Mouse (Mus musculus) heart, embryonic 14.5 days (tissue): Measurements from ENCODE around the gene Fosl1. TPM values are rescaled to one million over a fixed set of nuclear protein-coding genes. Genes with fewer than 3 reads are reported as not detected.

Source experiments
- ATAC-seq: fragments of 200-750 bp; cut with Nextera tagmentation; 2 replicates; pipeline ENCODE4 v1.8.0; 2017; ENCODE audit warnings: low read depth, moderate TSS enrichment; ENCODE audit not compliant: insufficient number of reproducible peaks, insufficient read depth, low FRiP score
- H3K27ac ChIP-seq, 2 experiments: fragments of 200-500 bp in 1 of 2; fragments of 300-500 bp in 1 of 2; sonication (generic) in 1 of 2; replicated peaks in 1 of 2; 2 replicates each; pipeline ENCODE4 v1.5.1; 2012 to 2014; ENCODE audit warnings: low read depth in 2 of 2, low read length in 2 of 2, control low read depth in 1 of 2, mild to moderate bottlenecking in 1 of 2, mixed read lengths in 1 of 2; ENCODE audit not compliant: control insufficient read depth in 1 of 2, insufficient read depth in 1 of 2
- H3K27me3 ChIP-seq: fragments of 300-500 bp; sonication (generic); 2 replicates; pipeline ENCODE4 v1.6.1; 2014; ENCODE audit warnings: mild to moderate bottlenecking, low read length, control low read depth; ENCODE audit not compliant: control insufficient read depth, insufficient read depth
- H3K36me3 ChIP-seq: fragments of 300-500 bp; sonication (generic); 2 replicates; pipeline ENCODE4 v1.6.1; 2014; ENCODE audit warnings: mild to moderate bottlenecking, control low read depth, low read length, mixed read lengths; ENCODE audit not compliant: control insufficient read depth, insufficient read depth
- H3K4me1 ChIP-seq, 2 experiments: fragments of 200-500 bp in 1 of 2; fragments of 300-500 bp in 1 of 2; sonication (generic) in 1 of 2; 2 replicates each; pipeline ENCODE4 v1.6.1; 2012 to 2014; ENCODE audit warnings: low read length in 2 of 2, control low read depth in 1 of 2, mixed read lengths in 1 of 2; ENCODE audit not compliant: control insufficient read depth in 2 of 2, insufficient read depth in 2 of 2
- H3K4me2 ChIP-seq: fragments of 300-500 bp; sonication (generic); 2 replicates; pipeline ENCODE4 v1.6.1; 2014; ENCODE audit warnings: mild to moderate bottlenecking, low read length
- H3K4me3 ChIP-seq, 2 experiments: fragments of 200-500 bp in 1 of 2; fragments of 300-500 bp in 1 of 2; sonication (generic) in 1 of 2; 2 replicates each; pipeline ENCODE4 v1.5.1; 2012 to 2014; ENCODE audit warnings: low read length in 2 of 2, mild to moderate bottlenecking in 2 of 2, control low read depth in 1 of 2, low read depth in 1 of 2, moderate library complexity in 1 of 2; ENCODE audit not compliant: control insufficient read depth in 1 of 2, insufficient read depth in 1 of 2
- H3K9ac ChIP-seq: fragments of 300-500 bp; sonication (generic); 2 replicates; pipeline ENCODE4 v1.6.1; 2014; ENCODE audit warnings: mild to moderate bottlenecking, low read length
- H3K9me3 ChIP-seq: fragments of 300-500 bp; sonication (generic); 2 replicates; pipeline ENCODE4 v1.6.1; 2016; ENCODE audit warnings: low read length, control low read depth; ENCODE audit not compliant: control insufficient read depth
- WGBS: fragments of 180-500 bp; shearing (Covaris S2); extraction: QIAGEN DNeasy Blood & Tissue Kit; methylation state at CpG from one replicate; pipeline ENCODE4 v1.1.7; 2014; 5-methylcytosine and 5-hydroxymethylcytosine counted together
- polyA plus RNA-seq: library from polyadenylated mRNA; unstranded; fragments of >200 nt; fragmentation: Nextera tagmentation; extraction: Ambion mirVana; gene quantifications from 2 replicates; pipeline ENCODE4 v1.2.1, GENCODE M21; 2014

Gene Fosl1
- polyA plus RNA-seq, 1 experiment from 2014 or later = not detected

GRCm38 (mm10) chr19:5477004-5477667 is 29.8 kb downstream of the Fosl1 start:
- no peak overlapping the region for H3K4me2 ChIP-seq
- H3K9me3 ChIP-seq = no peaks in the 10 kb centered on the region
- H3K9ac ChIP-seq = no peak overlapping the region
- no peaks in the 10 kb centered on the region for H3K27me3 ChIP-seq
- peaks cover 7 to 18% of the 10 kb centered on the region in 2 experiments; a peak in 3 of 4 replicates for H3K4me1 ChIP-seq
- H3K27ac ChIP-seq = no peak overlapping the region
- H3K36me3 ChIP-seq = peaks cover 53% of the 10 kb centered on the region
- no peak overlapping the region for H3K4me3 ChIP-seq
- no peak for ATAC-seq
- 85% methylated on average over 10 of the region's 10 CpGs for WGBS

- 89% methylated on average over 18 of the region's 18 CpGs for WGBS
- Histone ChIP-seq H3K4me2 (no peak overlapping the region), H3K4me1 (peaks cover 7 to 18% of the 10 kb centered on the region in 2 experiments; a peak in 3 of 4 replicates), H3K36me3 (peaks cover 59% of the 10 kb centered on the region), H3K27ac (no peak overlapping the region), H3K4me3 (no peak overlapping the region), H3K9me3 (no peaks in the 10 kb centered on the region), H3K9ac (no peak overlapping the region), H3K27me3 (no peaks in the 10 kb centered on the region)
- no peak for ATAC-seq
These were observed 30.4 kb downstream of the Fosl1 start for GRCm38 (mm10) chr19:5477668-5478300.

GRCm38 (mm10) chr19:5480016-5480415 is 32.7 kb downstream of the Fosl1 start:
- 91% methylated on average over 10 of the region's 10 CpGs for WGBS
- H3K4me3 ChIP-seq = no peak overlapping the region
- no peaks in the 10 kb centered on the region for H3K27me3 ChIP-seq
- H3K9me3 ChIP-seq = no peaks in the 10 kb centered on the region
- ATAC-seq = no peak
- no peak overlapping the region for H3K9ac ChIP-seq
- H3K27ac ChIP-seq = no peak overlapping the region
- no peak overlapping the region for H3K4me2 ChIP-seq
- peaks cover 82% of the 10 kb centered on the region for H3K36me3 ChIP-seq
- H3K4me1 ChIP-seq = peaks cover 7 to 11% of the 10 kb centered on the region in 2 experiments; a peak in 2 of 4 replicates

GRCm38 (mm10) chr19:5481398-5481797 is 34.1 kb downstream of the Fosl1 start:
- Histone ChIP-seq H3K27me3 (no peaks in the 10 kb centered on the region), H3K9ac (no peak overlapping the region), H3K4me2 (no peak overlapping the region), H3K4me1 (no peaks in the 10 kb centered on the region), H3K27ac (no peak overlapping the region), H3K4me3 (no peak overlapping the region), H3K9me3 (no peaks in the 10 kb centered on the region), H3K36me3 (peaks cover 96% of the 10 kb centered on the region)
- ATAC-seq = no peak
- 88% methylated on average over 10 of the region's 10 CpGs for WGBS

GRCm38 (mm10) chr19:5483386-5484359 is 36.3 kb downstream of the Fosl1 start:
- no peak overlapping the region for H3K9ac ChIP-seq
- ATAC-seq = no peak
- H3K36me3 ChIP-seq = peaks cover 79% of the 10 kb centered on the region
- H3K27me3 ChIP-seq = no peaks in the 10 kb centered on the region
- H3K4me3 ChIP-seq = no peak overlapping the region
- 91% methylated on average over 19 of the region's 19 CpGs for whole genome bisulfite sequencing
- H3K27ac ChIP-seq = no peak overlapping the region
- H3K4me2 ChIP-seq = no peak overlapping the region
- H3K9me3 ChIP-seq = no peaks in the 10 kb centered on the region
- H3K4me1 ChIP-seq = peaks cover 5 to 13% of the 10 kb centered on the region in 2 experiments

- H3K4me2 ChIP-seq = no peak overlapping the region
- no peak overlapping the region for H3K27ac ChIP-seq
- peaks cover 9 to 13% of the 10 kb centered on the region in 2 experiments for H3K4me1 ChIP-seq
- H3K27me3 ChIP-seq = no peaks in the 10 kb centered on the region
- no peak overlapping the region for H3K4me3 ChIP-seq
- WGBS = 79% methylated on average over 5 of the region's 5 CpGs
- peaks cover 71% of the 10 kb centered on the region for H3K36me3 ChIP-seq
- no peak overlapping the region for H3K9ac ChIP-seq
- ATAC-seq = no peak
- H3K9me3 ChIP-seq = no peaks in the 10 kb centered on the region
These were observed 37.1 kb downstream of the Fosl1 start for GRCm38 (mm10) chr19:5484496-5484895.

- no peaks in the 10 kb centered on the region for H3K27me3 ChIP-seq
- no peak overlapping the region for H3K4me2 ChIP-seq
- H3K27ac ChIP-seq = no peak overlapping the region
- ATAC-seq = no peak
- WGBS = 90% methylated on average over 8 of the region's 8 CpGs
- no peak overlapping the region for H3K9ac ChIP-seq
- H3K4me3 ChIP-seq = no peak overlapping the region
- H3K9me3 ChIP-seq = no peaks in the 10 kb centered on the region
- peaks cover 63% of the 10 kb centered on the region for H3K36me3 ChIP-seq
- H3K4me1 ChIP-seq = peaks cover 11 to 13% of the 10 kb centered on the region in 2 experiments
These were observed 38.0 kb downstream of the Fosl1 start for GRCm38 (mm10) chr19:5485371-5485770.
